Mouse (Mus musculus) WW6 (cell line): ENCODE data around the gene Gjb1.
"Not testable (repeated sequence)": the region's sequence is repeated elsewhere in the genome, so short reads cannot be mapped to it uniquely, and the experiment has no call there.

Experiments used
- DNase-seq: peaks from one replicate; pipeline ENCODE4 v3.0.0-alpha.2; 2013; ENCODE audit warnings: low read depth, low spot score

Gene Gjb1

GRCm38 (mm10) chrX:101376190-101376968 is at the start of gene Gjb1:
Gene Gjb1 (plus strand): TSS chrX:101376378.
- no peak for DNase-seq

GRCm38 (mm10) chrX:101329372-101330028 is 46.7 kb upstream of the Gjb1 start:
- DNase-seq: no peak

DNA sequence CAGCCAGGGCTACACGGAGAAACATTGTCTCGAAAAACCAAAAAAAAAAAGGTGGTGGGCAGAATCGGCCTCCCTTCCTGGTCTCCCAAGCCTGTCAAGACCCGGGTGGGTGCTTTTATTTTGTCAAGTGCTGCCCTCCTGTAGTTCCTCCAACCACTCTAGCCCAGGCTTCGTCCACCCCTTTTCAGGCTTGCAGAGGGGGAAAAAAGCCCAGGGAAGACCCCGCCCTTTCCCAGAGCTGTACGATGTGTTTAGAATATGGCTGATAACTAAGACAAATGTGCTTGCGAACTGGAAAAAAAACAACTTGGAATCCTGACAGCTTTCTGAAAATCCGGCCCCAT is 44.2 kb upstream of the Gjb1 start:
- no peak for DNase-seq

DNA sequence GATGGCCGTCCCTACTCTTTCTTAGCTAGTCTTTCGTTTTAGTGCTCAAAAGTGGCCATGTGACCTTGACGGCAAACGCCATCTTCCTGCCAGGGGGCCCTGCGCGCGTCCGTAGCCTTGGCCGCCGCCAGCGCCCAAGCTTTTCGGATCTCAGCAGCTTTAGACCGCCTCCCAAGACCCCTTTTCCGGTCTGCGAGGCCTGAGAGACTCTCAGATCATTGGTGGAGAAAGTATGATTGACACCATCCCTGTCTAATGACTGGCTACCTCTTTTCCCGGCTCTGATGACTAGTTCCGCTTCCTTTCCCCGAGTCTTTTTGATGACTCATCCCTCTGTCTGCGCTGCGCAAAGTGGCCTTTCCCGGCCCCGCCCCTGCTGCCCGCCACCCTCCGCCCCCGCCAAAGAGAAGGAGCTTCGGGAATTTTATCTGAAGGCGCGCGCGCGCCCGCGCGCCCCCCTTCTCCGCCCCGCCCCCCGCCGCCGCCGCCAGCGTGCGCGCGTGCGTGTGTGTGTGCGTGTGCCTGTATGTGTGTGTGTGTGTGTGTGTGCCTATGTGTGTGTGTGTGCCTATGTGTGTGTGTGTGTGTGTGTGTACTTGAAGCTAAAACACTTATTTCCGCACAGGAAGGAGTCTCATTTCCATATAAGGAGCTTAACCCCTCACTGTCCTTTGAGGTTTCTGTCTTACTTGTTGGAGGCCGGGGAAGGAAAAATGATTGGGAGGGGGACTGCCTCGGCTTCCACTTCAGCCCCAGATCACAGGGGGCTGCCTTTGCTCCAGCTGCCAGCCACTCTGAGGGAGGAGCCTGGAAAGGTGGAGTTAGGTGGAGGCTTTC is 43.6 kb upstream of the Gjb1 start:
- peak; percentile 70 for DNase-seq

- no peak for DNase-seq
Measured at GRCm38 (mm10) chrX:101334606-101335005, 41.6 kb upstream of the Gjb1 start.

- DNase-seq: no peak
Measured at GRCm38 (mm10) chrX:101338666-101339065, 37.5 kb upstream of the Gjb1 start.

GRCm38 (mm10) chrX:101342837-101343236 is 33.3 kb upstream of the Gjb1 start:
- not testable (repeated sequence) for DNase-seq

DNA sequence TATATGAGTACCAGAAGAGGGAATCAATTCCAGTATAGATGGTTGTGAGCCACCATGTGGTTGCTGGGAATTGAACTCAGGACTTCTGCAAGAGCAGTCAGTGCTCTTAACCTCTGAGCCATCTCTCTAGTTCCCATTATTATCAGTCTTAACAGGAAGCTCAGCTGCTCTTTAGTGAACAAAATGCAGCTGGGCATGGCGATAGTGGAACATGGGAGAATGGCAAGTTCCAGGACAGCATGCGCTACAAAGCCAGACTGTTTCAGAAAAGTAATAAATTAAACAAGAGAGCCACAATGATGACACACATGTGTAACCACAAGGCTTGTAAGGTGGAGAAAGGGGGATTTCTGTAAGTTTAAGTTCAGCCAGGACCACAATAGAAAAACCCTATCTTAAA is 30.7 kb upstream of the Gjb1 start:
- DNase-seq: no peak

DNA sequence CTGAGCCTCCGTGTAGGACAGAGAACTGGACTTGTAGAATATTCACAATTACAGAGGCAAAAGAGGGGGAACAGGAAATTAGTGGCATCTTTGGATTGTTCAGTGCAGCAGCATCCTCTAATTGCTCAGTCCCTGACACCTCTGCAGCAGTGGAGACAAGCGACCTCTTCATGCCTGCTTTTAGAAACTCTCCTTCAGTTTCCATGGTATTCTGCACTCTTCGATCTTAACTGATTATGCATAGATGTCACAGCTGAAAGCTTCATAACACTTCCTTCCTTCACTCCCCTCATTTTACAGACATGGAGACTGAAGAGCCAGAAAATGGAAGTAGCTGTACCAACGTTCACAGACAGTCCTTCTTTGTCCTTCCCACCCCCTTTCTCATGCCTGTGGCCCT is 29.7 kb upstream of the Gjb1 start:
- no peak for DNase-seq

DNA sequence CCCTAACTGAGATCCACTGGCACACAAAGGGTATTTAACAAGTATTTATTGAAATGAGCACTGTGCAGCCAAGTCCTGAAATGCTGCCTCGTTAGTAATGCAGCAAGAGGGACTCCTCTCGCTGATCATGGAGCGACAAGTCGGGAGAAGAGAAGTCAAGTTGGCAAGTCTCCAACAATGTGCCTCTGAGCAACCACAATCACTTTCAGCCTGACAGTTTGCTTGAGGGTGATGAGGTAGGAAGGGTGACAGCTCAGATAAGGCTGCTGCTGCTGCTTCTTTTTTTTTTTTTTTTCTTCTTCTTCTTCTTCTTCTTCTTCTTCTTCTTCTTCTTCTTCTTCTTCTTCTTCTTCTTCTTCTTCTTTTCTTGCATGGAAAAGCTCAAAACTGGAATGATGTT is 25.0 kb upstream of the Gjb1 start:
- DNase-seq: no peak

DNA sequence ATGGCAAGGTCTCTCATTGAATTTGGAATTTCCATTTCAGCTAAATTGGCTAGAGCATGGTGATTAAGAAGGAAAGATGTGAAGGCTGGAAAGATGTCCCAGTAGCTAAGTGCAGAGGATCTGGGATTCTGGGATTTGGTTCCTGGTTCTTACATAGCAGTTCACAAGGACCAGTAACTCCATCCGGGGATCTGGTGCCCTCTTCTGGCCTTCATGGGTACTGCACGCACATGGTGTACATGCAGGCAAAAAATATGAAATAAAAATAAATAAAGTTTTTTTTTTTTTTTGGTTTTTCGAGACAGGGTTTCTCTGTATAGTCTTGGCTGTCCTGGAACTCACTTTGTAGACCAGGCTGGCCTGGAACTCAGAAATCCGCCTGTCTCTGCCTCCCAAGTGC is 17.3 kb upstream of the Gjb1 start:
- not testable (repeated sequence) for DNase-seq

- no peak for DNase-seq
Measured at GRCm38 (mm10) chrX:101369001-101369400, 7.2 kb upstream of the Gjb1 start.

DNA sequence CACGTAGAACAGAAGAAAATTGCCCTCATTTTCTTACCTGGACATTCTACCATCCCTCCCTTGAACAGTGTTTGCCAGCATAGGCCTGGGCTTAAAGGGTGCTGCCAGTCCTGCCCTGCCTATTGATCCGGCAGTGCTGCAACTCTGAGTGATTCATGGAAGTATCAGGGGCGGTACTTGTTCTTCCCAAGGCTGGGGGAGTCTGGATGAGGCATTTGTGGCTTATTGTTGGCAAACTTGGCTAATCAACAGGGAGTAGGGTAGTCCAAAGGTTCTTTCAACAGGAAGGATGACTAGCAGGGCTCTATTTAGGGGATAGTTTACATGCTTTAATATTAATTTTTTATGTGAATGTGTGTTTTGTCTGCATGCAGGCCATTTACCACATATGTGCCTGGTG is 5.6 kb upstream of the Gjb1 start:
- no peak for DNase-seq

GRCm38 (mm10) chrX:101372946-101373345 is 3.2 kb upstream of the Gjb1 start:
- DNase-seq: no peak

- DNase-seq: no peak
Measured at GRCm38 (mm10) chrX:101377076-101377475, 898 bp downstream of the Gjb1 start.

DNA sequence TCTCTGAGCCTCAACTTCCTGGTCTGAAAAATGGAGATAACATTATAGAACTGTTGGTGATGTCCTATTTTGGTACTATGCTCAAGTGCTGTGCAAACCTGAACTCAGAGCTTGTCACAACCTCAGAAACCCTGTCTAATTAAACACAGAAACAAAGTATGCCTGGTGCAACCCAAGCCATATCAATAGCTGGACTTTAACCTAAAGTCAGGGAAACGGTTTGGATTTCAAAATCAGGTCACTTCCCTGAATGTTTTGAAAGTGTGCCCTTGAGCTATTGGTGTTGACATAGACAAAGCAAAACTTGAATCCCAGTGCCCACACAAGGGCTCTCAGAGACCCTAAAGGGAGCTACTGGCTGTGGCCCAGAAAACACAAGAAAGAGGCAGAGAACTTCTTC is 3.6 kb downstream of the Gjb1 start:
- no peak for DNase-seq

- no peak for DNase-seq
Measured at GRCm38 (mm10) chrX:101383455-101383854, 7.3 kb downstream of the Gjb1 start.

DNA sequence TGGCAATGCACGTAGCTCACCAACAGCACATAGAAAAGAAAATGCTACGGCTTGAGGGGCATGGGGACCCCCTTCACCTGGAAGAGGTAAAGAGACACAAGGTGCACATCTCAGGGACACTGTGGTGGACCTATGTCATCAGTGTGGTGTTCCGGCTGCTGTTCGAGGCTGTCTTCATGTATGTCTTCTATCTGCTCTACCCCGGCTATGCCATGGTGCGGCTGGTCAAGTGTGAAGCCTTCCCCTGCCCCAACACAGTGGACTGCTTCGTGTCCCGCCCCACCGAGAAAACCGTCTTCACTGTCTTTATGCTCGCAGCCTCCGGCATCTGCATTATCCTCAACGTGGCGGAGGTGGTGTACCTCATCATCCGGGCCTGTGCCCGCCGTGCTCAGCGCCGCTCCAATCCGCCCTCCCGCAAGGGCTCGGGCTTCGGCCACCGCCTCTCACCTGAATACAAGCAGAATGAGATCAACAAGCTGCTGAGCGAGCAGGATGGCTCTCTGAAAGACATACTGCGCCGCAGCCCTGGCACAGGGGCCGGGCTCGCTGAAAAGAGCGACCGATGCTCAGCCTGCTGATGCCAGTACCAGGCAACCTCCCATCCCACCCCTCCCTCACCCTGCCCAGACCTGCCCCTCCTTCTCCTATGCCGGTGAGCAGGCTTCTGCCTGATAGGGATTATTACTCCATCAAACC is 8.4 kb downstream of the Gjb1 start:
- no peak for DNase-seq

DNA sequence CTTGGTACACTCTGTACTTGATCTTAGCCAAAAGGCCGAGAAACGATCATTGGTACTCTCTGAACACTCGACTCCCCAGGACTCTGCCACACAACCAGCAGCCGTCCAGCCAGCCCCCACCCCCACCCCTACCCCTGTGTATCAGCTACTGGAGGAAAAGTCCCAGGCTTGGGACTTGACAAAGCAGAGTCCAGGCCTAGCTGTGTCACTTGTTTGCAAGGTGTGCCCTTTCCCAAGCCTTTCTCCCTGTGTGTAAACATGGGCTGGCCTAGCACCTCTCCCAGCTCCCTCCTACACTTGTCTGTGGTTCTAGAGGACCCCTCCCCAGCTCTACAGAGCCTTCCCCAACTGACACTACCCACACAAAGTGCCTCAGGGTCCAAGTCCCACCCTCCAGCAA is 10.0 kb downstream of the Gjb1 start:
- DNase-seq: no peak

DNA sequence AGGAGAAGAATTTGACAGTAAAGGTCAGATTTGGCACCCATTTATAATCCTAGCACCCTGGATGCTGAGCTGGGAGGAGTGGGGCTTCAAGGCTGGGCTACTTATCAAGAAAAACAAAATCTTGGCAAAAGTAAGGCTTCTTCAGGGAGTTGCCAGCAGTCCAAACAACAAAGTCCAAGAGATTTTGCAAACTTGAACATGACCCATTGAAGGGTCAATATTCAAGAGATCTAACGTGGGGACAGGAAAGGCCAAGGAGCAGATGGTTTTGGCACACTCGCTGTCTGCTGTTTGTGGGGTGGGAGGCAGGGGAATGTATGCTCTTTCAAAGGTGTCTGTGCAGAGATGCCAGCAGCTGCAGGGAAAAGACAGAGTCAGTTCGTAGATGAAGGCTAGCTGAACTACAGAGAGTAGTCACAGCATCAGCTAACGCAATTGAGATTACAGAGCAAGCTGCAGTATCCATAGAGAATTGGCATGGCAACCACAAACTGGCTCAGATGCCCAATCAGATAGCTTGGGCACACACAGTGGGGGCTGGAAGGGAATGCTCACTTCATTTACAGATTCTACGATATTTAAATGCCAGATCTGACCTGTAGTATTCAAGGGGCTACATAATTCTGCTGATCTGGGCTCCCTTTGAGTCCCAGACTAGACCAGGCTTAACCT is 12.8 kb downstream of the Gjb1 start:
- DNase-seq: no peak

DNA sequence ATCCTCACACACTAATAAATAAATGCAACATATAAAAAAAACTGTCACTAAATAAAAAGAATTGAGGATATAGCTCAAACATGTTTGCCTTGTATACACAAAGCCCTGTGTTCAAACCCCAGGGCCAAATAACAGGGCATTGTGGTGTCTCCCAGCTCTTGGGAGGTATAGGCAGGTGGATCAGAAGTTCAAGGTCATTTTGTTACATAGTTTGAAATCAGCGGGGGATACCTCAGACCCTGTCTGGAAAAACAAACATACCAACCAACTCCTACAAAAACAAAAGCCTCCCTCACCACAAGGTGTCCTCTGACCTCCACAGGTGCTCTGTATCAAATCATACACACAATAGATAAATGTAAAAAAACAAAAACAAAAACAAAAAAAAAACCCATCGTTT is 18.2 kb downstream of the Gjb1 start:
- DNase-seq: no peak
